8 mouse cellular contexts compared by ENCODE assay signal in the genomic region with DNA sequence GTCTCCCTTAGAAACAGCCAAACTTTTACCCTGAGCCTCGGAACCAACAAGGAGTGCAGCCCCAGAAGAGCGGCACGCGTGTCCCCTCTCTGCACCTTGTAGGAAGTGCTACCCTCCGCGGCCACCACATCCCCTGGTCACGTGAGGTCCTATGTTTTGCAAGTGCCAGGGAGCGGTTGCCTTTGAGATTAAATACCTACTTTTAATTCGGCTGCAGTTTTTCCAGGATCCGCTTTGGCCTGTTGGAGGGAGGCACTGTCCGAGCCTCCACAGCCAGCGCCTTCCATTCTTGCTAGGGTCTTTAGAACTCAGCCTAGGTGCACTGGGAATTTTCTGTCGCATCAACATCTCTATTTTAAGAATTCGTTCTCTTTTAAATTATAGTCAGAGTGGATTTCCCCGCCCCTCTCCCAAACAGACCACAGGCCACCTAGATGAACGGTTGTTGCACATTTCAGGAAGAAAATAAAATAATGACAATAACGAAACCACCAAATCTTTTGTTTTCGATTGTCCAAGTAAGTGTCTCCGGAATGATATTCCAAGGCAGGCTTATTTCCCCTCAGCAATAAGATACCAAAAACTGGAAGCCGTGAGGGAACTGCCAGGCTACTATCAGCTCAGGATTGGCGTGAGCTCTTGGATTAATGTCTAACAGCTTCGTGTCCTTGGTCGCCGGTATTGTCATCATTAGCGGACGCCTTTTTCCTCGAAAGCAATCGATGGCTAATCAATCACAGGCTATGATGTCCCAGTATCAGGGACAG. TPM values are rescaled to one million over a fixed set of nuclear protein-coding genes. Genes with fewer than 3 reads are reported as not detected.
DNase-seq lines count a peak whose midpoint lies in the region; ATAC-seq lines count a peak whose summit lies in the region.

No protein-coding gene starts in this region.

- H3K9ac ChIP-seq in liver, embryonic 11.5 days (ENCODE audit: low read depth, low read length), result peak overlapping the region; percentile 21
- no peak overlapping the region for H3K9ac ChIP-seq in midbrain, embryonic 16.5 days (ENCODE audit: low read depth, low read length)

- H3K4me2 ChIP-seq in liver, embryonic 11.5 days, result peak overlapping the region; percentile 98
- peak overlapping the region; percentile 43; the same call in 1 of the 2 replicates for H3K4me2 ChIP-seq in midbrain, embryonic 16.5 days (ENCODE audit: low read length)

- no peaks in the 10 kb centered on the region for H3K9me3 ChIP-seq in liver, embryonic 11.5 days (ENCODE audit: control insufficient read depth, low read length)
- H3K9me3 ChIP-seq in midbrain, embryonic 16.5 days (replicated peaks; ENCODE audit: control insufficient read depth, low read length, poor library complexity, severe bottlenecking), result no peaks in the 10 kb centered on the region

- H3K4me3 ChIP-seq in liver, embryonic 11.5 days (ENCODE audit: low read depth, low read length), result peak overlapping the region; percentile 81
- no peak overlapping the region for H3K4me3 ChIP-seq in midbrain, embryonic 16.5 days (ENCODE audit: low read depth, low read length)

- no peak for ATAC-seq in CD4-positive, CD25-positive, alpha-beta regulatory T cell, adult 4 months
- ATAC-seq in liver, embryonic 11.5 days (replicated peaks; ENCODE audit: low FRiP score), result no peak
- ATAC-seq in midbrain, embryonic 16.5 days, result no peak
- ATAC-seq in monocyte, adult 5-6 weeks (replicated peaks; ENCODE audit: insufficient number of reproducible peaks, low FRiP score, low TSS enrichment, poor library complexity, severe bottlenecking), result no peak

- H3K27ac ChIP-seq in liver, embryonic 11.5 days (ENCODE audit: low read depth, low read length), result peak overlapping the region; percentile 46; the same call in 1 of the 2 replicates
- H3K27ac ChIP-seq in midbrain, embryonic 16.5 days (ENCODE audit: low read length), result no peak overlapping the region

- H3K4me1 ChIP-seq in liver, embryonic 11.5 days (replicated peaks; ENCODE audit: control insufficient read depth, insufficient read depth, low read length), result peaks cover 15% of the 10 kb centered on the region
- peaks cover 11% of the 10 kb centered on the region for H3K4me1 ChIP-seq in midbrain, embryonic 16.5 days (ENCODE audit: control insufficient read depth, insufficient read depth, low read length)

- no peaks in the 10 kb centered on the region for H3K36me3 ChIP-seq in liver, embryonic 11.5 days (ENCODE audit: control insufficient read depth, insufficient read depth, low read length)
- H3K36me3 ChIP-seq in midbrain, embryonic 16.5 days (ENCODE audit: control insufficient read depth, insufficient read depth, low read length), result no peaks in the 10 kb centered on the region

- peaks cover 76% of the 10 kb centered on the region for H3K27me3 ChIP-seq in liver, embryonic 11.5 days (replicated peaks; ENCODE audit: control insufficient read depth, insufficient read depth, low read length)
- H3K27me3 ChIP-seq in midbrain, embryonic 16.5 days (ENCODE audit: control insufficient read depth, insufficient read depth, low read depth, low read length), result peaks cover 42% of the 10 kb centered on the region

- intact Hi-C loops in heart, postnatal 36 days (cut with DNase I), result loop anchor here (2.0 kb wide), 2 partner anchors 263 to 445 kb away; no protein-coding TSS in a partner anchor

- WGBS in liver, embryonic 11.5 days, result 2% methylated on average over 28 of the region's 28 CpGs
- 2% methylated on average over 28 of the region's 28 CpGs for WGBS in midbrain, embryonic 16.5 days

- peak; percentile 43 for DNase-seq in CD4-positive, CD25-positive, alpha-beta regulatory T cell, adult 2 months (ENCODE audit: low read depth, low spot score)
- peak; percentile 22 to 49 for DNase-seq in adrenal gland, postnatal 36 days
- DNase-seq in heart, postnatal 36 days, result peak; percentile 45 to 52
- peak; percentile 56 for DNase-seq in liver, embryonic 11.5 days (ENCODE audit: low spot score)
- no peak for DNase-seq in ovary, adult 18-20 months (ENCODE audit: low spot score)

RNA-seq across cellular contexts. Expression of a gene that starts 1.1 kb away (rescaled TPM):
- not detected for polyA plus RNA-seq in CD4-positive, CD25-positive, alpha-beta regulatory T cell, adult 4 months (2017; shearing (Covaris generic))
- 10 to 100 TPM in 1 of 2 experiments, 1 to 10 TPM in 1; 7.2 to 14.6 TPM for total RNA-seq in adrenal gland, postnatal 36 days (2021)
- total RNA-seq in heart, postnatal 36 days (2021), result 10 to 100 TPM in 1 of 2 experiments, 1 to 10 TPM in 1; 9.9 to 14.5 TPM
- polyA plus RNA-seq in liver, embryonic 11.5 days (2014; fragmentation: Nextera tagmentation; extraction: Ambion mirVana), result 42.3 and 46.9 TPM in 2 replicates
- 1.1 and 1.2 TPM in 2 replicates for polyA plus RNA-seq in midbrain, embryonic 16.5 days (2015; fragmentation: Nextera tagmentation; extraction: Ambion mirVana)
- total RNA-seq in monocyte, adult 5-6 weeks (2017), result 5.3 to 9.2 TPM (median 5.4 TPM) in 3 replicates
